Mouse (Mus musculus): ENCODE results near the gene Tbx1. TPM values are rescaled to one million over a fixed set of nuclear protein-coding genes. Genes with fewer than 3 reads are reported as not detected.

Tbx1 gene
- total and polyA plus RNA-seq, 3 experiments: not detected

GRCm38 (mm10) chr16:18611752-18612151 is 21.3 kb upstream of the Tbx1 start:
- H3K9me3 ChIP-seq (replicated peaks; ENCODE audit: insufficient read depth, low read length): no peaks in the 10 kb centered on the region
- H3K4me1 ChIP-seq (ENCODE audit: control insufficient read depth in 1 of 2, insufficient read depth in 2 of 2, low read length in 2 of 2): no peaks in the 10 kb centered on the region
- no peaks in the 10 kb centered on the region for H3K36me3 ChIP-seq (ENCODE audit: control insufficient read depth in 1 of 2, insufficient read depth in 2 of 2, low read length in 2 of 2)
- TF ChIP-seq EP300 (IDR thresholded peaks at IDR 0.05; ENCODE audit: low read depth in 1 of 2, low read length in 2 of 2): no peak
- TF ChIP-seq UBTF (IDR thresholded peaks at IDR 0.05; ENCODE audit: borderline replicate concordance, insufficient read depth, low read depth, low read length): no peak
- no peak for TF ChIP-seq TCF12 (IDR thresholded peaks at IDR 0.05; ENCODE audit: low read depth, low read length)
- no peak for TF ChIP-seq ZC3H11A (IDR thresholded peaks at IDR 0.05; ENCODE audit: low read depth, low read length)
- TF ChIP-seq MYB (IDR thresholded peaks at IDR 0.05; ENCODE audit: low read depth, low read length): no peak
- TF ChIP-seq MYC (IDR thresholded peaks at IDR 0.05; ENCODE audit: low read depth, low read length): no peak
- no peak for TF ChIP-seq HCFC1 (IDR thresholded peaks at IDR 0.05; ENCODE audit: low read depth, low read length)
- no peak for TF ChIP-seq KAT2A (conservative IDR thresholded peaks at IDR 0.05; ENCODE audit: low read depth, low read length)
- TF ChIP-seq ETS1 (IDR thresholded peaks at IDR 0.05; ENCODE audit: low read depth, low read length): no peak
- no peak for TF ChIP-seq MAFK (IDR thresholded peaks at IDR 0.05; ENCODE audit: borderline replicate concordance, low read depth, low read length)
- no peak for TF ChIP-seq SMC3 (IDR thresholded peaks at IDR 0.05; ENCODE audit: low read depth, low read length)
- TF ChIP-seq ZNF384 (IDR thresholded peaks at IDR 0.05; ENCODE audit: low read depth, low read length): no peak
- no peak for TF ChIP-seq USF1 (IDR thresholded peaks at IDR 0.05; ENCODE audit: low read depth, low read length)
- no peak for TF ChIP-seq RAD21 (IDR thresholded peaks at IDR 0.05; ENCODE audit: low read depth, low read length)
- TF ChIP-seq MEF2A (IDR thresholded peaks at IDR 0.05; ENCODE audit: extremely low read depth, insufficient replicate concordance, low read depth, low read length, poor library complexity, severe bottlenecking): no peak
- no peak overlapping the region for H3K9ac ChIP-seq (ENCODE audit: control insufficient read depth, low read depth, low read length, poor library complexity, severe bottlenecking)
- H3K4me3 ChIP-seq (ENCODE audit: control insufficient read depth in 1 of 2, insufficient read depth in 1 of 2, low read depth in 2 of 2, low read length in 2 of 2): no peak overlapping the region
- no peaks in the 10 kb centered on the region for H3K79me2 ChIP-seq (ENCODE audit: control insufficient read depth, insufficient read depth, low read length, poor library complexity)
- H3K27ac ChIP-seq (ENCODE audit: control insufficient read depth, low read depth, low read length): no peak overlapping the region
- no peak for DNase-seq (ENCODE audit: low read depth, low spot score)
- H3K27me3 ChIP-seq (ENCODE audit: control insufficient read depth in 1 of 2, insufficient read depth in 2 of 2, low read length in 2 of 2): peaks cover 5 to 10% of the 10 kb centered on the region in 2 experiments

GRCm38 (mm10) chr16:18609099-18609498 is 18.6 kb upstream of the Tbx1 start:
- peaks cover 5 to 10% of the 10 kb centered on the region in 2 experiments for H3K27me3 ChIP-seq (ENCODE audit: control insufficient read depth in 1 of 2, insufficient read depth in 2 of 2, low read length in 2 of 2)
- H3K9ac ChIP-seq (ENCODE audit: control insufficient read depth, low read depth, low read length, poor library complexity, severe bottlenecking): no peak overlapping the region
- no peak for DNase-seq (ENCODE audit: low read depth, low spot score)
- no peaks in the 10 kb centered on the region for H3K4me1 ChIP-seq (ENCODE audit: control insufficient read depth in 1 of 2, insufficient read depth in 2 of 2, low read length in 2 of 2)
- H3K9me3 ChIP-seq (replicated peaks; ENCODE audit: insufficient read depth, low read length): no peaks in the 10 kb centered on the region
- no peak overlapping the region for H3K27ac ChIP-seq (ENCODE audit: control insufficient read depth, low read depth, low read length)
- no peak overlapping the region for H3K4me3 ChIP-seq (ENCODE audit: control insufficient read depth in 1 of 2, insufficient read depth in 1 of 2, low read depth in 2 of 2, low read length in 2 of 2)
- no peaks in the 10 kb centered on the region for H3K36me3 ChIP-seq (ENCODE audit: control insufficient read depth in 1 of 2, insufficient read depth in 2 of 2, low read length in 2 of 2)
- TF ChIP-seq HCFC1 (IDR thresholded peaks at IDR 0.05; ENCODE audit: low read depth, low read length) (no peak), USF2 (IDR thresholded peaks at IDR 0.05; ENCODE audit: borderline replicate concordance in 1 of 2, insufficient read depth in 1 of 2, low read depth in 1 of 2, low read length in 2 of 2) (no peak), UBTF (IDR thresholded peaks at IDR 0.05; ENCODE audit: borderline replicate concordance, insufficient read depth, low read depth, low read length) (no peak)
- no peaks in the 10 kb centered on the region for H3K79me2 ChIP-seq (ENCODE audit: control insufficient read depth, insufficient read depth, low read length, poor library complexity)
